Mouse (Mus musculus) forebrain, embryonic 16.5 days (tissue): ENCODE measurements around the gene Duox2. TPM values are rescaled to one million over a fixed set of nuclear protein-coding genes. Genes with fewer than 3 reads are reported as not detected.

ENCODE experiments used
- ATAC-seq: fragments of 200-750 bp; cut with Nextera tagmentation; 2 replicates; pipeline ENCODE4 v1.8.0; 2017; ENCODE audit warnings: mild to moderate bottlenecking, moderate library complexity
- H3K27ac ChIP-seq: fragments of 300-500 bp; sonication (generic); 2 replicates; pipeline ENCODE4 v1.5.1; 2014; ENCODE audit warnings: low read length, control low read depth
- H3K27me3 ChIP-seq: fragments of 300-500 bp; sonication (generic); replicated peaks from 2 replicates; pipeline ENCODE4 v1.6.1; 2014; ENCODE audit warnings: low read length; ENCODE audit not compliant: control insufficient read depth, insufficient read depth
- H3K36me3 ChIP-seq: fragments of 300-500 bp; sonication (generic); 2 replicates; pipeline ENCODE4 v1.6.1; 2014; ENCODE audit not compliant: control insufficient read depth, insufficient read depth
- H3K4me1 ChIP-seq: fragments of 300-500 bp; sonication (generic); replicated peaks from 2 replicates; pipeline ENCODE4 v1.6.1; 2014; ENCODE audit warnings: low read length; ENCODE audit not compliant: control insufficient read depth, insufficient read depth
- H3K4me2 ChIP-seq: fragments of 300-500 bp; sonication (generic); 2 replicates; pipeline ENCODE4 v1.6.1; 2014; ENCODE audit warnings: mild to moderate bottlenecking, low read length, control low read depth
- H3K4me3 ChIP-seq: fragments of 300-500 bp; sonication (generic); replicated peaks from 2 replicates; pipeline ENCODE4 v1.5.1; 2014; ENCODE audit warnings: mild to moderate bottlenecking, low read length, control low read depth
- H3K9ac ChIP-seq: fragments of 300-500 bp; sonication (generic); replicated peaks from 2 replicates; pipeline ENCODE4 v1.6.1; 2014; ENCODE audit warnings: low read depth, low read length, control low read depth
- H3K9me3 ChIP-seq: fragments of 300-500 bp; sonication (generic); 2 replicates; pipeline ENCODE4 v1.6.1; 2016; ENCODE audit warnings: low read length; ENCODE audit not compliant: control insufficient read depth
- WGBS: fragments of 180-500 bp; shearing (Covaris S2); extraction: QIAGEN DNeasy Blood & Tissue Kit; methylation state at CpG from one replicate; pipeline ENCODE4 v1.1.7; 2014; 5-methylcytosine and 5-hydroxymethylcytosine counted together
- polyA plus RNA-seq: library from polyadenylated mRNA; unstranded; fragments of >200 nt; fragmentation: Nextera tagmentation; extraction: Ambion mirVana; gene quantifications from 2 replicates; pipeline ENCODE4 v1.2.1, GENCODE M21; 2015

Gene Duox2
- polyA plus RNA-seq, 1 experiment from 2014 or later = not detected

- no peak within 1 kb of the TSS for H3K9ac ChIP-seq
- H3K36me3 ChIP-seq = no peaks in the 10 kb centered on the region
- ATAC-seq = no peak
- H3K4me3 ChIP-seq = peak within 1 kb of the TSS; percentile 7
- H3K4me2 ChIP-seq = peak within 1 kb of the TSS; percentile 25
- peaks cover 37% of the 10 kb centered on the region for H3K4me1 ChIP-seq
- H3K27ac ChIP-seq = no peak within 1 kb of the TSS
- WGBS = under 1% methylated on average over 43 of the region's 43 CpGs
- no peaks in the 10 kb centered on the region for H3K9me3 ChIP-seq
- peaks cover 64% of the 10 kb centered on the region for H3K27me3 ChIP-seq
Measured at GRCm38 (mm10) chr2:122298596-122299490, 594 bp upstream of the Duox2 start, which contains the start of gene Duoxa2. Duoxa2 (plus strand) TSS chr2:122298900.

- under 1% methylated on average over 35 of the region's 35 CpGs for WGBS
- Histone ChIP-seq H3K9ac (no peak overlapping the region), H3K27me3 (peaks cover 69% of the 10 kb centered on the region), H3K9me3 (no peaks in the 10 kb centered on the region), H3K4me3 (peak overlapping the region; percentile 8), H3K27ac (no peak overlapping the region), H3K4me1 (peaks cover 37% of the 10 kb centered on the region), H3K4me2 (peak overlapping the region; percentile 20), H3K36me3 (no peaks in the 10 kb centered on the region)
- ATAC-seq = no peak
Measured at GRCm38 (mm10) chr2:122297271-122298095, 766 bp downstream of the Duox2 start.

- Histone ChIP-seq H3K27me3 (peaks cover 46% of the 10 kb centered on the region), H3K9ac (no peak overlapping the region), H3K4me3 (no peak overlapping the region), H3K4me1 (peaks cover 20% of the 10 kb centered on the region), H3K27ac (no peak overlapping the region), H3K36me3 (no peaks in the 10 kb centered on the region), H3K4me2 (no peak overlapping the region), H3K9me3 (no peaks in the 10 kb centered on the region)
- ATAC-seq = no peak
- 3% methylated on average over 7 of the region's 7 CpGs for WGBS
Measured at GRCm38 (mm10) chr2:122294916-122295315, 3.3 kb downstream of the Duox2 start.

GRCm38 (mm10) chr2:122286137-122286536 is 12.1 kb downstream of the Duox2 start:
- Histone ChIP-seq H3K9me3 (no peaks in the 10 kb centered on the region), H3K27ac (no peak overlapping the region), H3K4me1 (no peaks in the 10 kb centered on the region), H3K4me3 (no peak overlapping the region), H3K4me2 (no peak overlapping the region), H3K36me3 (no peaks in the 10 kb centered on the region), H3K9ac (no peak overlapping the region), H3K27me3 (no peaks in the 10 kb centered on the region)
- ATAC-seq = no peak
- 61% methylated on average over 7 of the region's 7 CpGs for whole genome bisulfite sequencing

GRCm38 (mm10) chr2:122284091-122284490 is 14.2 kb downstream of the Duox2 start:
- Histone ChIP-seq H3K9me3 (no peaks in the 10 kb centered on the region), H3K27ac (no peak overlapping the region), H3K36me3 (no peaks in the 10 kb centered on the region), H3K4me1 (no peaks in the 10 kb centered on the region), H3K4me3 (no peak overlapping the region), H3K4me2 (no peak overlapping the region), H3K27me3 (no peaks in the 10 kb centered on the region), H3K9ac (no peak overlapping the region)
- no peak for ATAC-seq
- WGBS = 87% methylated on average over 9 of the region's 9 CpGs

GRCm38 (mm10) chr2:122278769-122279168 is 19.5 kb downstream of the Duox2 start:
- no peak overlapping the region for H3K4me3 ChIP-seq
- no peaks in the 10 kb centered on the region for H3K9me3 ChIP-seq
- WGBS = 94% methylated on average over 3 of the region's 3 CpGs
- no peaks in the 10 kb centered on the region for H3K27me3 ChIP-seq
- H3K27ac ChIP-seq = no peak overlapping the region
- no peak overlapping the region for H3K4me2 ChIP-seq
- H3K36me3 ChIP-seq = no peaks in the 10 kb centered on the region
- no peak overlapping the region for H3K9ac ChIP-seq
- no peaks in the 10 kb centered on the region for H3K4me1 ChIP-seq
- ATAC-seq = no peak

GRCm38 (mm10) chr2:122266407-122267193 is 31.6 kb downstream of the Duox2 start:
- Histone ChIP-seq H3K36me3 (no peaks in the 10 kb centered on the region), H3K9ac (no peak overlapping the region), H3K27ac (no peak overlapping the region), H3K4me1 (peaks cover 6% of the 10 kb centered on the region), H3K4me3 (no peak overlapping the region), H3K4me2 (no peak overlapping the region), H3K27me3 (no peaks in the 10 kb centered on the region), H3K9me3 (no peaks in the 10 kb centered on the region)
- 96% methylated on average over 7 of the region's 7 CpGs for WGBS
- no peak for ATAC-seq

GRCm38 (mm10) chr2:122264690-122265089 is 33.6 kb downstream of the Duox2 start:
- Histone ChIP-seq H3K4me1 (peaks cover 6% of the 10 kb centered on the region), H3K36me3 (no peaks in the 10 kb centered on the region), H3K9me3 (no peaks in the 10 kb centered on the region), H3K27me3 (no peaks in the 10 kb centered on the region), H3K4me2 (no peak overlapping the region), H3K27ac (no peak overlapping the region), H3K4me3 (no peak overlapping the region), H3K9ac (no peak overlapping the region)
- peak; percentile 82 for ATAC-seq
- 34% methylated on average over 3 of the region's 3 CpGs for WGBS

- H3K4me2 ChIP-seq = no peak overlapping the region
- H3K27me3 ChIP-seq = no peaks in the 10 kb centered on the region
- H3K36me3 ChIP-seq = no peaks in the 10 kb centered on the region
- no peak overlapping the region for H3K9ac ChIP-seq
- ATAC-seq = no peak
- no peak overlapping the region for H3K27ac ChIP-seq
- 87% methylated on average over 5 of the region's 5 CpGs for WGBS
- H3K9me3 ChIP-seq = no peaks in the 10 kb centered on the region
- H3K4me3 ChIP-seq = no peak overlapping the region
- H3K4me1 ChIP-seq = peaks cover 6% of the 10 kb centered on the region
Measured at GRCm38 (mm10) chr2:122260729-122261128, 37.5 kb downstream of the Duox2 start.
